Mouse (Mus musculus) adrenal gland, postnatal 0 days (tissue): ENCODE results near the gene Prkcg. TPM values are rescaled to one million over a fixed set of nuclear protein-coding genes. Genes with fewer than 3 reads are reported as not detected.

ENCODE experiments used
- polyA plus RNA-seq: library from polyadenylated mRNA; unstranded; fragments of >200 nt; fragmentation: Nextera tagmentation; extraction: Ambion mirVana; gene quantifications from 2 replicates; pipeline ENCODE4 v1.2.1, GENCODE M21; 2015

Gene Prkcg
- polyA plus RNA-seq, result 0.18 and 0.30 TPM in 2 replicates

DNA sequence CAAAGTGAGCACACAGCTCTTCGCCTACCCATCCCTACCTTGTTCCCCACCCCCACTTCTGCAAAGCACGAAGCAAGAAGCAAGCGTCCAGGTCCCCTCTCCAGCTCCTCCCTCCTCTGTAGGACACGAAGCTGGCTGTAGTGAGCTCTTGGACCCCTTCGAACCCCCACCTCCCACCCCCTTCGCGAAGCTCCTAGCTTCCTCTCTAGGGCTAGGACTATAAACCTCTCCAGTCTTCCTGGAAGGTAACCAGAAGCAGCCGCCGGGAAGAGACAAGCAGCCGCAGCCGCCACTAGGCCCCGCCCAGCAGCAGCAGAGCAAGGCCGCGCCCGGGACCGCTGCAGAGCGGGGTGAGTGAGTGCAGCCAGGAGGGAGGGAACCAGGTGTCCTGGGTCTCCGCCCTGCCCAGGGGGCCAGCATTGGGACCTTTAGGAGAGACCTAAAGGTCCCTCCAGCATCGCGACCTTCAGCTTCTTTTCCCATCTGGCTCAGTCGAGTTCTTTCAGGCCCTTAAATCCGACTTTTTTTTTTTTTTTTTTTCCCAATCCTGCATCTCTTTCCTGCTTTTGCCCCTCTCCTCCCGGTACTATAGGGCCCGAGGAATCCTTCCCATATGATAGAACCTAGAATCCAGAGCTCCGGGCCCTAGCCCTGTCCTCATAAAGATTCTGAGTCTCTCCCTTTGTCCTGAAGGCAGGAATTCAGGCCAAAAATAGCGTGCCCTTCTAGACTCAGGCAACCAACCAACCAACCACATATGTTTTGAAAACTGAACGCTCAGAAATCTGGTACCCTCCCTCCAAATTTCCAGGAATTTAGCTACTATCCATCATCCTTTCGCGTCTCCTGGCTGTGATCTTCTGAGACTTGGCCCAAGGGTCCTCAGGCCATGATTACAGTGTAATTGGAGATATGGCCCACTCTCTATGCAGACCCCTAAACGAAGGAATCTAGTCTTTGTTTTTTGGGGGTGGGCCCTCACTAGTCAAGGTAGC, at the start of gene Prkcg, which contains the start of gene Myadm:
TSS of gene Prkcg (plus strand) at position 204 of the 995 bp plus-strand sequence.
TSS of gene Myadm (plus strand) at position 105 of the 995 bp plus-strand sequence.

DNA sequence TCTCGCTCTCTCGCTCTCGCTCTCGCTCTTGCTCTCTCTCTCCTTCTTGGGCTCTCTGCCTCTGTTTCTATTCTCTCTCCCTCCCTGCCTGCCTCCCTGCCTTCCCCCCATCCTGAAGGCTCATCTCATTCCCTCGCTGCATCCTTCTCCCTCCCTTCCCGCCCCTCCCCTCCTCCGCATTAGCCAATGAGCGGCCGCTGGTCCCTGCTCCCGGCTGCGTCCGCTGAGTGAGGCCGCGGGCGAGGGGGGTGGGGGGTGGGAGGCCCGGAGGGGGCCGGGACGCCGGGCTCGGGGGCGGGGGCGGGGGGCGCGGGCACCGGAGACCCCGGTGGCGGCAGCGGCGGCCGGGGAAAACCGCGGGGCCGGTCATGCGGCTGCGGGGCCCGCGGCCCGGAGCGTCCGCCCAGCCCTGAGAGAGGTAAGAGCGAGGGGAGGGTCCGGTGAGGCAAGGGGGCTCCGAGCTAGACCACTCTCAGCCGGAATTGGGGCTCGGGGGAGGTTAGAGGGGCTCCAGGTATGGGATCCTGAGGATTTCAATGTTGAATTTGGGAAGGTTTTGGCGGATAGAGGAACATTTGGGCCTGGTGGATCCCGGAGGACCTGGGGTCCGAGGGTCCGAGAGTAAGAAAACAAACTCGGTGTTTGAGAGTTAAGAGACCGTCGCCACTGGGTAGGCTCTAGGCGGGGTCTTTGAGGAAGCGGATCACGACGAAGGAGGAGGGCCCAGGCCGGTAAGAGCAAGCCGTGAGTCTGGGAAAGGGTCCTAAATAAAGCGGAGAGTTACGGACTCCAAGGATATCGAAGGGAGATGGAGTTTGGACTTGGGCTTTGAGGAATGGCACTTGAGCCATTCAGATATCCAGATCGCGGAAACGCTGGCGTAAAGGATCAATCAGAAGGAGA, 43.9 kb downstream of the Prkcg start, which contains the start of gene Cacng7:
TSS of gene Cacng7 (plus strand) at position 337 of the 903 bp plus-strand sequence.

Other genes starting within 250 kb of the Prkcg start
- gene AU018091, start 120.0 kb upstream of the Prkcg start, polyA plus RNA-seq, result 0.12 TPM in 1 of 2 replicates, not detected in the other
- 0.08 and 0.35 TPM in 2 replicates for gene Nlrp12, start 39.4 kb upstream of the Prkcg start, polyA plus RNA-seq
- 76.6 and 94.0 TPM in 2 replicates for gene Myadm, start 99 bp upstream of the Prkcg start, polyA plus RNA-seq
- gene Cacng7, start 43.8 kb downstream of the Prkcg start, polyA plus RNA-seq, result 0.76 and 1.6 TPM in 2 replicates
- gene Cacng8, start 101.5 kb downstream of the Prkcg start, polyA plus RNA-seq, result 2.2 and 2.8 TPM in 2 replicates
- 0.09 and 0.54 TPM in 2 replicates for gene Cacng6, start 135.0 kb downstream of the Prkcg start, polyA plus RNA-seq
- gene Tarm1, start 213.4 kb downstream of the Prkcg start, polyA plus RNA-seq, result 0.10 and 0.38 TPM in 2 replicates